Mouse (Mus musculus) embryonic facial prominence, embryonic 14.5 days (tissue): Measurements from ENCODE around the gene Gpc5. TPM values are rescaled to one million over a fixed set of nuclear protein-coding genes. Genes with fewer than 3 reads are reported as not detected.
A peak's percentile ranks its signal among the peaks of the same experiment; 100 is the strongest.

Experiments used
- ATAC-seq: fragments of 200-750 bp; cut with Nextera tagmentation; 2 replicates; pipeline ENCODE4 v1.8.0; 2017; ENCODE audit warnings: low read depth, moderate number of reproducible peaks, moderate TSS enrichment
- DNase-seq: peaks from one replicate; pipeline ENCODE4 v3.0.0-alpha.2; 2015; ENCODE audit warnings: low spot score
- H3K27ac ChIP-seq: fragments of 300-500 bp; sonication (generic); replicated peaks from 2 replicates; pipeline ENCODE4 v1.5.1; 2014; ENCODE audit warnings: low read depth, mild to moderate bottlenecking, low read length, moderate library complexity
- H3K27me3 ChIP-seq: fragments of 300-500 bp; sonication (generic); replicated peaks from 2 replicates; pipeline ENCODE4 v1.6.1; 2014; ENCODE audit warnings: low read length; ENCODE audit not compliant: control insufficient read depth, insufficient read depth
- H3K36me3 ChIP-seq: fragments of 300-500 bp; sonication (generic); 2 replicates; pipeline ENCODE4 v1.6.1; 2014; ENCODE audit warnings: low read length, mixed read lengths; ENCODE audit not compliant: control insufficient read depth, insufficient read depth
- H3K4me1 ChIP-seq: fragments of 300-500 bp; sonication (generic); 2 replicates; pipeline ENCODE4 v1.6.1; 2014; ENCODE audit warnings: antibody characterized with exemption, low read length; ENCODE audit not compliant: control insufficient read depth, insufficient read depth
- H3K4me2 ChIP-seq: fragments of 300-500 bp; sonication (generic); 2 replicates; pipeline ENCODE4 v1.6.1; 2014; ENCODE audit warnings: low read depth, mild to moderate bottlenecking, low read length, moderate library complexity, mixed read lengths
- H3K4me3 ChIP-seq: fragments of 300-500 bp; sonication (generic); 2 replicates; pipeline ENCODE4 v1.5.1; 2014; ENCODE audit warnings: low read depth, mild to moderate bottlenecking, low read length
- H3K9ac ChIP-seq: fragments of 300-500 bp; sonication (generic); 2 replicates; pipeline ENCODE4 v1.6.1; 2014; ENCODE audit warnings: low read depth, mild to moderate bottlenecking, low read length, moderate library complexity, mixed read lengths
- H3K9me3 ChIP-seq: fragments of 300-500 bp; sonication (generic); 2 replicates; pipeline ENCODE4 v1.6.1; 2016; ENCODE audit warnings: low read length; ENCODE audit not compliant: control insufficient read depth
- WGBS: fragments of 180-500 bp; shearing (Covaris S2); extraction: QIAGEN DNeasy Blood & Tissue Kit; methylation state at CpG from one replicate; pipeline ENCODE4 v1.1.7; 2014; 5-methylcytosine and 5-hydroxymethylcytosine counted together
- polyA plus RNA-seq: library from polyadenylated mRNA; unstranded; fragments of >200 nt; fragmentation: Nextera tagmentation; extraction: Ambion mirVana; gene quantifications from 2 replicates; pipeline ENCODE4 v1.2.1, GENCODE M21; 2014

The Gpc5 gene
- polyA plus RNA-seq, 1 experiment from 2014 or later: 0.31 TPM

- H3K4me1 ChIP-seq: no peaks in the 10 kb centered on the region
- no peaks in the 10 kb centered on the region for H3K36me3 ChIP-seq
- DNase-seq: no peak
- no peak overlapping the region for H3K4me3 ChIP-seq
- no peak overlapping the region for H3K9ac ChIP-seq
- no peak overlapping the region for H3K4me2 ChIP-seq
- WGBS: 61% methylated on average over 4 of the region's 4 CpGs
- no peak overlapping the region for H3K27ac ChIP-seq
- H3K9me3 ChIP-seq: no peaks in the 10 kb centered on the region
- ATAC-seq: no peak
- no peaks in the 10 kb centered on the region for H3K27me3 ChIP-seq
Observed at GRCm38 (mm10) chr14:115551996-115552395, 460.0 kb downstream of the Gpc5 start.

GRCm38 (mm10) chr14:115580466-115581255 lies 488.6 kb downstream of the Gpc5 start:
- no peak overlapping the region for H3K4me2 ChIP-seq
- H3K36me3 ChIP-seq: no peaks in the 10 kb centered on the region
- H3K27ac ChIP-seq: no peak overlapping the region
- ATAC-seq: no peak
- WGBS: 61% methylated on average over 3 of the region's 3 CpGs
- no peak for DNase-seq
- no peak overlapping the region for H3K9ac ChIP-seq
- H3K9me3 ChIP-seq: no peaks in the 10 kb centered on the region
- H3K4me3 ChIP-seq: no peak overlapping the region
- H3K27me3 ChIP-seq: no peaks in the 10 kb centered on the region
- H3K4me1 ChIP-seq: no peaks in the 10 kb centered on the region

GRCm38 (mm10) chr14:115581256-115581633 lies 489.2 kb downstream of the Gpc5 start:
- WGBS: 85% methylated on average over 2 of the region's 2 CpGs
- Histone ChIP-seq H3K4me3 (no peak overlapping the region), H3K36me3 (no peaks in the 10 kb centered on the region), H3K27me3 (no peaks in the 10 kb centered on the region), H3K27ac (no peak overlapping the region), H3K9me3 (no peaks in the 10 kb centered on the region), H3K9ac (no peak overlapping the region), H3K4me1 (no peaks in the 10 kb centered on the region), H3K4me2 (no peak overlapping the region)
- no peak for DNase-seq
- no peak for ATAC-seq

GRCm38 (mm10) chr14:115600259-115601029 lies 508.4 kb downstream of the Gpc5 start:
- WGBS: 56% methylated on average over 8 of the region's 8 CpGs
- DNase-seq: peak; percentile 65
- no peaks in the 10 kb centered on the region for H3K36me3 ChIP-seq
- ATAC-seq: peak; percentile 60; the same call in 1 of the 2 replicates
- no peaks in the 10 kb centered on the region for H3K4me1 ChIP-seq
- no peak overlapping the region for H3K27ac ChIP-seq
- H3K9ac ChIP-seq: no peak overlapping the region
- no peaks in the 10 kb centered on the region for H3K27me3 ChIP-seq
- no peak overlapping the region for H3K4me3 ChIP-seq
- H3K9me3 ChIP-seq: no peaks in the 10 kb centered on the region
- H3K4me2 ChIP-seq: no peak overlapping the region

GRCm38 (mm10) chr14:115614154-115614553 lies 522.1 kb downstream of the Gpc5 start:
- WGBS: 68% methylated on average over 4 of the region's 4 CpGs
- H3K9me3 ChIP-seq: no peaks in the 10 kb centered on the region
- H3K27me3 ChIP-seq: no peaks in the 10 kb centered on the region
- no peaks in the 10 kb centered on the region for H3K36me3 ChIP-seq
- no peak for ATAC-seq
- DNase-seq: no peak
- no peak overlapping the region for H3K4me3 ChIP-seq
- H3K27ac ChIP-seq: no peak overlapping the region
- no peaks in the 10 kb centered on the region for H3K4me1 ChIP-seq
- H3K4me2 ChIP-seq: no peak overlapping the region
- no peak overlapping the region for H3K9ac ChIP-seq

- no peak overlapping the region for H3K27ac ChIP-seq
- no peaks in the 10 kb centered on the region for H3K27me3 ChIP-seq
- no peaks in the 10 kb centered on the region for H3K36me3 ChIP-seq
- no peaks in the 10 kb centered on the region for H3K9me3 ChIP-seq
- 45% methylated on average over 2 of the region's 2 CpGs for WGBS
- H3K4me2 ChIP-seq: no peak overlapping the region
- no peak overlapping the region for H3K9ac ChIP-seq
- H3K4me1 ChIP-seq: no peaks in the 10 kb centered on the region
- H3K4me3 ChIP-seq: no peak overlapping the region
- ATAC-seq (no peak), DNase-seq (peak; percentile 13)
Observed at GRCm38 (mm10) chr14:115616305-115616704, 524.3 kb downstream of the Gpc5 start.

GRCm38 (mm10) chr14:115616846-115617245 lies 524.8 kb downstream of the Gpc5 start:
- no peaks in the 10 kb centered on the region for H3K36me3 ChIP-seq
- peak; percentile 72; the same call in 1 of the 2 replicates for ATAC-seq
- WGBS: 55% methylated on average over 7 of the region's 7 CpGs
- H3K27me3 ChIP-seq: no peaks in the 10 kb centered on the region
- no peaks in the 10 kb centered on the region for H3K9me3 ChIP-seq
- H3K4me2 ChIP-seq: no peak overlapping the region
- no peaks in the 10 kb centered on the region for H3K4me1 ChIP-seq
- DNase-seq: peak; percentile 42
- H3K4me3 ChIP-seq: no peak overlapping the region
- no peak overlapping the region for H3K27ac ChIP-seq
- no peak overlapping the region for H3K9ac ChIP-seq

GRCm38 (mm10) chr14:115620473-115620872 lies 528.5 kb downstream of the Gpc5 start:
- Histone ChIP-seq H3K27ac (no peak overlapping the region), H3K4me2 (no peak overlapping the region), H3K4me3 (no peak overlapping the region), H3K9ac (no peak overlapping the region), H3K36me3 (no peaks in the 10 kb centered on the region), H3K4me1 (no peaks in the 10 kb centered on the region), H3K27me3 (no peaks in the 10 kb centered on the region), H3K9me3 (no peaks in the 10 kb centered on the region)
- no peak for ATAC-seq
- no peak for DNase-seq
